Mouse (Mus musculus) liver, embryonic 14.5 days (tissue): Measurements from ENCODE around the gene Gramd4.

Experiments used
- CTCF ChIP-seq: IDR thresholded peaks from 2 replicates; pipeline ENCODE4 v1.5.1; 2016; ENCODE audit warnings: antibody characterized with exemption, low read depth, control low read depth
- EP300 ChIP-seq: IDR thresholded peaks from 2 replicates; pipeline ENCODE4 v1.6.1; 2016; ENCODE audit warnings: antibody characterized with exemption, low read depth

GRCm38 (mm10) chr15:86112707-86113341, 55.3 kb downstream of the Gramd4 start:
- TF ChIP-seq CTCF (no peak), EP300 (no peak)
